Mouse (Mus musculus): Measurements from ENCODE around the gene Limd2.
A peak's percentile ranks its signal among the peaks of the same experiment; 100 is the strongest.
"Not testable (repeated sequence)": the region's sequence is repeated elsewhere in the genome, so short reads cannot be mapped to it uniquely, and the experiment has no call there.

The Limd2 gene

DNA sequence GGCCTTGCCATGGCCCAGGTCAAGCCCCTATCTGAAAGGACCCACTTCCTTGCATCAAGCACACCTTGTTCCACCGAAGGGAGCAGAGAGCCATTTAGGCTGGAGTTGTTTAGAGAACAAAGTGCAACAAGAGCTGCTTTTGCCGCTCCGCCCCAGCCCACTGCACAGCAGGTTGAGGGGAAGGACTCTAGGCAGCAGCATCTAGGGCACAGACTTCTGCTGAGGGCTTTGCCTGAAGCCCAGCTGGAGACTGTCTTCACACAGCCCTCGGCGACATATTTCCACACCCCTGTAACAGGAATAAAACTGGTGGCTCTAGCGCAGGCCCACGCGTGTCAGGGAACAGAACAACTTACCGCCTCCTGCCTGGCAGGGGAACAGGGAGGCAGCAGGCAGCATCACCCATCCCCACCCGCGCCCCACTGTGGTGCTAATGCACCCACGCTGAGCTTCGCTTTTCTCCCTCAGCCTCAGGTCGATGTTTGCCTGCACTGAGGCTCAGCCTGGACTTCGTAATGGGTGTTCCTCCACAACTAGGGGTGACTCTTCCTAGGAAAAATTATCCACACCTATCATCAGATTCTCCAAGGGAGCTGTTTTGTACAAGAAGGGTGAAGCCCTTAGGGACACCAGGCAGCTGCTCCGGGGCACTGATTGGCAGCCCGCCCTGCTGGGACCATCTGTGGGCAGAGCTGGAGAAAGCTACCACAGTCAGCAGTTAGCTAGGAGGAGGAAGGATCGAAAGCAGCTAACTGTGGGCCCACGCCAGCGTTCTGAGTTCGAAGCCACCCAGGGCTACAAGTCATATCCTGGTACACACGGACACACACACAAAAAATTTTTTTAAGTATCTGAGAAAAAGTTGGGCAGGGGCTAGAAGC is at the start of gene Limd2, which contains the start of gene Gm10840:
Gene Limd2, minus strand, starts transcription at position 20 of the 881 bp plus-strand sequence.
Gene Gm10840, plus strand, starts transcription at position 10 of the 881 bp plus-strand sequence.
- peak; percentile 74 for DNase-seq

DNA sequence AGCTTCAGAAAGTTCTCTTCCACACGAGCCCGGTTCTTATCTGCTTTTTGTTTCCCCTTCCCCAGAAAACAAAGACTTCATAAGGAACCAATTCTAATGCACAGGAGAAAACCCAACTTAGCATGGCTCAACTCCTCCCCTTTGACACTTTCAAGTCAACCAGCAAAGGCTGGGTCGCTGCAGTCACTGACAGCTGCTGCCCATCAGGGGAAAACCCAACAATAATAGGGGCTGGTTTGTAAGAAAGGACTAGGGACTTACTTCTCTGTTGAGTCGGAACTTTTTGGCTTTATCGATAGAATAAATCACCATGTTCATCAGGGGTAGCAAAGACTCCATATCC is 41.4 kb upstream of the Limd2 start, which contains the start of gene Strada:
Gene Strada, minus strand, starts transcription at position 46 of the 343 bp plus-strand sequence.
- DNase-seq, result no peak

DNA sequence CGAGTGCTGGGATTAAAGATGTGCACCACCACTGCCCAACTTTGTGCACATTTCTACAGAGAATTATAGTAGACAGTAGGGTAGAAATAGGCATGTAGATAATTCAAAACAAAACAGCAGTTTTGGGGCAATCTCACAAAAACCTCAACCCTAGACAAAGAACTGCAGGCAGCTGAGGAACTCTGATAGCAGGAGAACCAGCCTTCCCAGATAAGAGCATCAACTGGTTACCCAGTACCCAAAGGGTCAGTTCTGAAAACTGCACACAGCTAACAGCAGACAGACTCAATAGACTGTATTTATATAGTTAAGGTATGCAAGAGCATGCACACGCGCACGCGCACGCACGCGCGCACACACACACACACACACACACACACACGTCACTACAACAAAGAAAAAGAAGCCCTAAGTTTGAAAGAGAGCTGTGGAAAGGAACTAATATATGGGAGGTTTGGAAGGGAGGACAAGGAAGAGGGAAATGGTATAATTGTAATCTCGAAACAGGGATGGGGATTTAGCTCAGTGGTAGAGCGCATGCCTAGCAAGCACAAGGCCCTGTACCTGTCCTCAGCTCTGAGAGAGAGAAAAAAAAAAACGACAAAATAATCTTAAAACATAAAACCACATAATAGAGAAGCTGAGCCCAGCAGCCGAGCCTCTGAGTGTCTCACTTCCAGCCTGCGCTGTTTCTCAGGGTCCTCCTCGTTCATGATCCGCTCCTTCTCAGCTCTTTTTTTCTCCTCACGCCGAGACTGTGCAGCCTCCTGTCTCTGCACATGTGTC is 40.9 kb upstream of the Limd2 start:
- DNase-seq, result no peak

DNA sequence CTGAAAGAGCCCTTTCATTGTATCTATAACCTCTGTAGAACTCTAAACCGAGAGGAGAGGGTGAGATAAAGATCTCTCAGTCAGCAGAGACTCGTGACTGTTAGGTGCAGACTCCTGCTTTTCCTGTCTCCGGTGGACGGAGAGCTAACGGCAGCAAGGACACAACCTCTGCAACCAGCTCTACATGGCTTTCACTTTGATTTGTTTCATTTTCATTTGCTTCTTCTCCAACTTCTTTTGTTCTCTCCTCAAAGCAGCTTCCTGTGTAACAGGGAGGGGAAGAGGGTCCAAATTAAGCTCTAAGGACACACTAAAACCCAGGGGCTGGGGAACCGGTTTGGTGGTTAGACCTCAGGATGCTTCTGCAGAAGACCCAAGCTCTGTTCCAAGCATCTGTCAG is 40.1 kb upstream of the Limd2 start:
- DNase-seq, result no peak

DNA sequence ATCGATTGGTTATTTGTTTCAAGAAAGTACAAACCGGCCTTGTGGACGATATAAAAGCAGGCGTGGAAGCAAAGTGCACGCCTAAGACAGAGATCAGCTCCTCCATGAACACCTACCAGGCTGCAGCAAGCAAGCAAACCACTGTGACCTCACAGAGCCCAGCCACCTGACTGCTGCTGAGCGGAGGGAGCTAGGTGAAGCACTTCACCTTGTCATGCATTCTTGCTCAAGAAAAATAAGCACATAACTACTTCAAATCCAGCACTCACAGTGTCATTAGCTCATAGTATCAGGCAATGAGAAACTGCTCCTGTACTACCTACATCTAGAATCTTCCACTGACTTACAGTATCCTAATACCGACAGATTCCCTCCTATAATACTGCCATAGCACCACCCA is 39.3 kb upstream of the Limd2 start:
- not testable (repeated sequence) for DNase-seq

DNA sequence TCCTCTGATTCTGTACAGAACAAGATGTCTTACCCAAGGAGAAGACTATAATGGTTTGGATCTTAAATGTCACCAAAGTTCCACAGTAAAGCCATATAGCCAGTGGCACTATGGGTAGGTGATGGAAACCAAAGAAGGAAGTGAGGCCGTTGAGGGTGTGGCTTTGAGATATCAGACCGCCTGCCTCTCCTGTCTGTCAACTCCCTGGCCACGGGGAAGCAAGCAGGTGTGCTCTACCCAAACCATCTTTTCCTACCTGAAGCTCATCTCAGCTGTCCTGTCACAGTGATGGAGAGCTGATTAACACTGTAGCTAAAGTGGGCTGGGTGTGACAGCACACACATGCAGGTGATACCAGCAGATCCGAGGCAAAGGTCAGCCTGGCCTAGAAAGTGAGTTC is 37.6 kb upstream of the Limd2 start:
- DNase-seq, result no peak

DNA sequence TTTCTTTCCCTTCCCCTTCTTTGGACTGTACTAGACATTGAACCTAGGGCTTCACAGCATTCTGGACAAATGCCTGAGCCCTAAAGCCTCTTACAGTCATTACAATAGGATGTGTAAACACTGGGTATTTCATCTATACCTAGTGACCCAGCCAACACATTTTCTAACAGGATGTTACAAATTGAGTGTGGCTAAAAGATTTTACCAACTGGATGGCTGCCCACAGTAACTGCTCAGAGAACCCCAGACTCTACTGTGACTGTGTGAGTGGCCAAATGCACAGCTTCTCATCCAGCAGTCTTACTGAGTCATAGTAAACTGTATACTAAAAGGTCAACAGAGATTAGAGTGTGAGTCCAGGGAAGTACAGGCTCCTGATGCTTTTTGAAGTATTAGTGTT is 34.7 kb upstream of the Limd2 start:
- DNase-seq, result no peak

DNA sequence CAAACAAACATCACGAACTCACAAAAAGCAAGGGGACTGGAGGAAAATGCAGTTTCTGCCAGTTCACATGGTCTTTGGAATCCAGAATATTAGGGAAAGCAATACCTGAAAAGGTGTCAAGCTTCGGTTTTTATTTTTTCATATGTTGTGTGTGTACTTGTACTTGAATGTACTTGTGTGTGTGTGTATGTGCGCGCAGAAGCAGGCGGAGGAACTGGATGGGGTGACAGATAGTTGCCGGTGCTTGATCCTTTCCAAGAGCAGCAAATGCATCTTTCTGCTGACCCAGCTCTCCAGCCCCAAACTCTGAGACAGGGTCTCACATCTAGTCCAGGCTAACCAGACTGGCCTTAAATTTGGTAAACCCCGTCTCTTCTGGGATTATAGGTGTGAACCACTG is 34.2 kb upstream of the Limd2 start:
- no peak for DNase-seq

DNA sequence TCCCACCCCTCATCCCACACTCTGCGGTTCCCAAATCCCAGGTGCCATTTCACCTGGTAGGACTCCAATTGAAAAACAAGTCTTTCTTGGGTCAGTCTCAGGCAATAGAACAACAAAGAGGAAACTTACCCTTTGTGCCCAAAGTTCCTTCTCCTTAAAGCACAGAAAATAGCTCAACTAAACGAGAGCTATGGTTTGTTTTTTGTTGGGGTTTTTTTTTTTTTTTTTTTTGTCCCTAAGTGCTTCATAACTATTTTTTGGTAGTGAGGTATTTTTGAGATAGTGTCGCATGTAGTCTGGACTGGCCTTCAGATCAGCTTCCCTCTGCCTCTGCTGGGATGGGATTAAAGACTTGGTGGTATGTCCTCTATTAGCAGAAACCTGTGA is 33.5 kb upstream of the Limd2 start:
- DNase-seq, result no peak

DNA sequence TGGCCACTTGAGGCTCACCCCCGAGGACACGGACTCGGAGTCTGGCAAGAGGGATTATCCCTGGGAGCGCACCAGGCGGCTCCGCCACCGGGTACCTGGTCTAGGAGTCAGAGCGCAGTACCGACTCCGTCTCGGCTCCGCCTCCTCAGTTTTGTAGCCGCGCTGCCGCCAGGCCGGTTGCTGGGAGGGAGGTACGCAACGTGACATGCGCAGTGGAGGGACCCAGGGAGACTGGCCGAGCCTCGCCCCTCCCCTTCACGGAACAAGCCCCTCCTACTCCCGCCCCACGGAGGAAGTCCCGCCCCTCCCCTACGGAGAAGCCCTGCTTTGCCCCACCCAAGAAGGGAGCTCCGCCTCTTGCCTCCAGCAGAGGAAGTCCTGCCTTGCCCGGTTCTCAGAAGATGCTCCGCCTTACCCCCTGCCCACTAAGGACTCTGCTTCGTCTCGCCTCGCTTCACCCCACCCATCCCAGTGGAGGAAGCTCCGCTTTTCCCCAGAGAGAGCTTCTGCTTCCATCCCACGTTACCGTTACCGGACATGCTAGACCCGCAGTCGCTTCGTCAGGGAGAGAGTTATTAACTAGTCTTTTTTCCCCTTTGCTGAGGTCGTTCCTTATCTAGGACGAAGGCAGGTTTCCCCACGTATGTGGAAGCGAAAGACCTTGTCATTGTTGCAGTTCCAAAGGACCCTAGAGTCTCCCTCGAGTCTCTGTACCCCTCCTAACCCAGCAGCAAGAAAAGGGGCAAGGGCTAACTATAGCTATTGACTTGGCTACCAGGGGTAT is 32.9 kb upstream of the Limd2 start:
- DNase-seq, result peak; percentile 96

DNA sequence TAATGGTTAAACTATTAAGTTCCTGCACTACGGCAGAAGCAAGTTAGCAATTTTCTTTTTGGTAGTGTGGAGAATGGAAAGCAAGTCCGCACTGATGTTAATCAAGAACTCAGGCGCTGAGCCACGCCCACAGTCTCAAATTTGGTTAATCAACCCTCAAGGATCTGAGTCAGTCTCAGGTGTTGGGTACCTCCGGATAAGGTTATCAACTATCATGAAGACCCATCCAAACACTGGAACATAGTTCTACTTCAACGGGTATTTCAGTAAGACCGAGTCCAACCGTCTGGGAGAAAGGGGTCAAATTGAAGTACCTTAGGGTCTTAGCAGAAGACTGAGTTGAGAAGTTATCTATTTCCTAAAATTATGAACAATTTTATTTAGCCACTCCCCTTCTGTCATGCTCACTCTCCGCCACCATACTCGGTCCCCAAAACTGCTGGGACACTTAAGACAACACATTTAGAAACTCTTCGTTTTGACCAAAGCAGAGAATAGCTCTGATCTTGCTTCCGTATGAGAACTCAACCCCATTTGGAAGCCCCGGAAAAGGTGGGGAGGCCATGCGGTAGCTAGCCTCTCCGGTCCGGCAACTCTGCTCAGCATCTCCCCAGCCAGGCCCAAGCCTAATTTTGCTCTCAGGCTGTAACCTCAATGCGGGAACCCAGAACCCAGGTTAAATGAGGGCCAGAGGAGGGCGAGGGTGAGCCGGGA is 32.2 kb upstream of the Limd2 start:
- DNase-seq, result no peak

DNA sequence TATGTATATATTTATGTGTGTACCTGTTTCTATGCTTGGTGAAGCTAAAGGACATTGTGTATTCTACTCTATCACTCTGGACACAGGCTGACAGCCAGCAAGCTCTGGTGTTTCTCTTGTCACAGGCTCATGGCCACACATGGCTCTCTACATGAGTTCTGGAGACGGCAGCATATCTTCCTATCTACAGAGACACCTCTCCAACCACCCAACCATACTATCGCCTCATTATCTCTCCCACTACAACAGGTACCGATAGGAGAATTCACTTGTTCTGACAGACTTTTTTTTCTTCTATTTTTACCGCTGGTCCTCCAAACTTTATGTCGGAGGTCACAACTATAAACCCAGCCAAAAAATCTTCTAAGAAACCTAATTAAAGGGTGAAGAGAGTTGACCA is 31.6 kb upstream of the Limd2 start:
- DNase-seq, result no peak

DNA sequence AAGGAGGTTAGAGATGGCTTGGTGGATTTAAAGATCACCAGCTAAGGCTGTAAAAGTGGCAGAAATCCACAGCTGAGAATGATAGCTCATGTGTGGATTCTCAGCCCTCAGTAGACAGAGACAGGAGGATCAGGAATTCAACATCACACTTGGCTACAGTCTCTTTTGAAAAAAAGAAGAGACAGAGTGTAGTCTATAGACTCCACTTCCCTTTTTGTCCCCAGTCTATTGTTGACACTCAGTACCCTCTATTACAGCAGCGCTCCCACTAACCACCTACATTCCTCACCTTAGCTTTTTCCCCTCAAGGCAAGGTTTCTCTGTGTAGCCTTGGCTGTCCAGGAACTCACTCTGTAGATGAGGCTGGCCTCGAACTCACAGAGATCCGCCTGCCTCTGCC is 31.1 kb upstream of the Limd2 start:
- no peak for DNase-seq

DNA sequence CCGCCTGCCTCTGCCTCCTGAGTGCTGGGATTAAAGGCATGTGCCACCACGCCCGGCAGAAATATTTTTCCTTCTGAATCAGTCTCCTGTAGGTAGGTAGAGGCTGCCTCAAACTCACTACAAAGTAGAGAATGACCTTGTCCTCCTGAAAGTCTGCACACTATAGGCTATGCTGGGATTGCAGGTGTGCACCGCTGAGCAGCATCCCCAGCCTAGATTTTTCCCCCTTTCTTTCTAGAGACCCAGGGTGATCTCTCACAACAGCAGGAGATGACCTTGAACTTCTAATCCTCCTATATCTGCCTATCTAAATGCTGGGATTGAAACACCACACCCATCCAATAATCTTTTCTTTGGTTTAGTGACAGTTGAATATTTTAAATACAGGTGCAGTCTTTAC is 26.7 kb upstream of the Limd2 start:
- DNase-seq, result no peak

DNA sequence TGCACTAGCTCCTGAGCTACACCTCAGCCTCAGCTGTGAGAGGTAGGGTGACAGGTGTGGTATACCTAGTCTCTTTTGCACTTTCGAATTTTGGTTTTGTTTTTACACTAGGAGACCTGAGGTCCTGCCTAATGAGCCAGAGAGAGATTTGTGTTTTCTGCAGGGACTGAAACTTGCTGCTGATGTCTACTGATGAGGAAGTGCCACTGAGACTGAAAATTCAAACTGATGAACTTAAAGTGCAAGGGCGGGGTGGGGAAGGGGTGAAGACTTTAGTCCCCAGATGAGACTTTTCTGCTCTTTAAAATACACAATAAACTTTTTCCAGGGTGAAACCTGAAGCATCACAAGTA is 19.8 kb upstream of the Limd2 start:
- no peak for DNase-seq

DNA sequence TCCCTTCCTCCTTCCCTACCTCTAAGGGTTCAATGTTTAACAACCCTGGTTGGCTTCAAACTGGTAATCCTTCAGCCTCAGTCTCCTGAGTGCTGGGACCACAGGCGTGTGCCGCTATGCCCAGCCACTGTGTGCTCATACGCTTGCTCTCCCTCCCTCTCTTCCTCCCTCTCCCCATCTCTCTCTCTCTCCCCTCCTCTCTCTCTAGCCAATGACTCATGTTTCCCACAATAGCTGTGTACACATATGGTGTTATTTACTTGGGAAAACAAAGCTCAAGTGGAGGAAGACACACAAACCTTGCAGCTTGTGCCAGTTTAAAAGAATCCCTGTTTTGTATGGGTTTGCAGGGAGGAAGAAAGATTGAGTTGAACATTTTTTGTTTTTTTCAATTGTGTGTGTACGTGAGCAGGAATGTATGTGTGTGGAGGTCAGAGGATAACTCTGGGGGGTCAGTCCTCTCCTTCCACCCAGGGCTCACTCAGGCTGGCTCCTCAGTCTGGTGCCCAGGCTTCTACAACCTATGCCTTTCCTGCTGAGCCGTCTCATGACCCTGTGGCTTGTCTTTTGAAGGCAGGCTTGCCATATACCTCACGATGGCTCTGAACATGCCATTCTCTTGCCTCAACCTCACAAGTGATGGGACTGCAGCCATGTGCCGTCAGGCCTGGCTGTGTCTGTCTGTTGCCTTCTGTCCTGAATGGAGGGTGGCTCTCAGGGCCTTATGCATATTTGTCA is 19.2 kb upstream of the Limd2 start:
- peak; percentile 70 for DNase-seq

DNA sequence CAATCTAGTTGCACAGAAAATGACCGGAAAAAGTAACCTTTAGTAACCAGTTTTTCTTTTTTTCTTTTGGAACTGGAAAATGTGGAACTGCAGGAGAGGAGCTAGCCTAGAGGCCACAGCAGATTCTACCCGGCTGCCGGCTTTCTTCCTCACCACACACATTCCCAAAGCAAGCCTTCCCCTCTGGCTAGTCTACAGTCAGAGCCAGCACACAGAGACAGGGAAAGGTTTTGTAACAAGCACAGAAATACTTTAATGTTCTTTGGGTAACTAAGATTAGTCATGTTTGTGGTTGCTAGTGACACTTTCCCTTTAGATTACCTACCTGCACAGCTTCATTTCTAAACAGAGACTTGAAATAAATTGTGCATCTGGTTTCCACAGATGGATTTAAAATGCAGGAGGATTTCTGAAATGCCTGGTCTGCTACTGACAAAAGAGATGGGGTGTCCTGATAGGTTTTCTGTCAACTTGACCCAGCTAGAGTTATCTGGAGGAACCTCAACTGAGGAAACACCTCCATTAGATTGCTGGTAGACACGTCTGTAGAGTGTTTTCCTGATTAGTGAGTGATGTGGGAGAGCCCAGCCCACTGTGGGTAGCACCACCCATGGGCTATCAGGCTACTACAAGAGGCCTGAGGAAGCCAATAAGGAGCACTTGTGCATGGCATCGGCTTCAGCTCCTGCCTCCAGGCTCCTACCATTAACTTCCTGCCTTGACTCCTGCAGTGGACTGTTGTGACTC is 17.5 kb upstream of the Limd2 start:
- no peak for DNase-seq

DNA sequence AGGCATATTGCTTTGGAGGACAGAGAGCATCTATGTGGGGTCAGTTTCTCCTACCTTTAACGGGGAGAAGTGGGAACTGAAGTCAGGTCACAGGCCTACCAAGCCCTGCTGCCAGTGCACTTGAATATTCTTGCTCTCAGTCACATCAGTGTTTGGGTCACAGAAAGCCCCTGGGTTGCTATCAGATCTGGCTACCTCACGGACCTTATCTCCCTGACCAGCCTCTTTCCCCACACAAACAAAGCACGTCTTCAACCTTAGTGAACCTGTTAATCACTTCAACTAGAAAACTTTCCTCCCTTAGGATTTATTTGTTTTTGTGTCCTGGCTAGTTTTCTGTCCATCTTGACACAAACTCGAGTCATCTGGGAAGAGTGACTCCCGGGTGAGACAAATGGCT is 15.7 kb upstream of the Limd2 start:
- no peak for DNase-seq

DNA sequence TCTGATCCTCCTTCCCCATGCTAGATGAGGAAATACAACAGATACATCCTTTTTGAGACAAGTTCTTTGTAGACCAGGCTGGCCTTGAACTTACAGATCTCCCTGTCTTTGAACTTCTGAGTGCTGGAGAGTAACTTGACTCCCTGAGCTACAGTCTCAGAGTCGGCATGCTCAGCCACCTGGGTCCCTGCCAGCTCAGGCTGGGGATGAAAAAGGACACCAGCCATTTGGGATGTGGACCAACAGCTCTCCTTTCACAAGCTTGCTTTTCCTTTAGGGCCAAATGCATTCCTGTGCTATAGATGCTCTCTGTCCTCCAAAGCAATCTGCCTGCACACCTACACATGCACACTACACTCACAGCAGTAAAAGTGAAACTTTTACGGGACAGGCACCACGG is 14.4 kb upstream of the Limd2 start:
- peak; percentile 62 for DNase-seq

DNA sequence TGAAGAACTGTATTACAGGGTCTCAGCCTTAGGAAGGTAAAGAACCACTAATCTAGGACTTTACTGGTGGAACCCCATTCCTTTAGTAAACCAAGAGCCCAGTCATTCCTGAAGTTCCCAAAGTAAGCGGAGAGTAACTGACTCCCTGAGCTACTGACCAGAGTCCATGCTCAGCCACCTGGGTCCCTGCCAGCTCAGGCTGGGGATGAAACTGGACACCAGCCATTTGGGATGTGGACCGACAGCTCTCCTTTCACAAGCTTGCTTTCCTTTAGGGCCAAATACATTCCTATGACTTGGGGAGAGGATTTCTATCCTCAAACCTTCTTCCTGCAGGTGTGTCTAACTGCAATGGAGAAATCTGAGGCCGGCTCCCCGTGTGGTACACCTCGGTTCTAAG is 13.7 kb upstream of the Limd2 start:
- peak; percentile 70 for DNase-seq

DNA sequence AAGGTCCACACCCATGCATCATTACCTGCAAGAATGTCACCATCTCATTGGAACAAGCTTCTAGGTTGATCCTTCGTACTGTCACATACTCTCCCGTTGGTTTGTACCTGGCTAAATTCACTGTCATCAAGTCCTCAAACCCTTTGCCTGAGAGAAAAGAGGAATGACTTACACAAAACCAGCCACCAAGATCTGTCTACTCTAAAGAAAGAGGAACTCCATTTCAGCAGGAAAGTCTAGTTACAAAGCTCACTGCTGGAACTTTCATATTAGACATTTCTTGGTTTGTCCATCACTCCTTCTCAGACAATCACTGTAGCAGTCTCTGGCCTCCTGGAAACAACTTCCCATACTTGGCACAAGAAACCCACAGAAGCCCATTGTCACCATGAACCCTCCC is 12.6 kb upstream of the Limd2 start:
- no peak for DNase-seq

Data from cerebellum, adult 8-10 months (tissue).